In genomic region chr6:91865601-91866000, GRCm38 (mm10) we compare ENCODE assay signal across 17 mouse cellular contexts. TPM values are rescaled to one million over a fixed set of nuclear protein-coding genes. Genes with fewer than 3 reads are reported as not detected.
A peak's percentile ranks its signal among the peaks of the same experiment; 100 is the strongest.
DNase-seq lines count a peak whose midpoint lies in the region; ATAC-seq lines count a peak whose summit lies in the region.
"Had no signal": no experiment of that assay in that cellular context is flagged by ENCODE, and none has a peak within 500 bp of the region (broad histone marks: within the 10 kb centered on the region; RNA-seq: fewer than 3 reads in every experiment).

No protein-coding gene starts in this region.

- H3K27ac ChIP-seq in kidney, embryonic 15.5 days = no peak overlapping the region
- H3K27ac ChIP-seq: heart, embryonic 13.5 days; hindbrain, embryonic 10.5 days; limb, embryonic 15.5 days had no signal

- H3K27me3 ChIP-seq in kidney, embryonic 15.5 days = peaks cover 10% of the 10 kb centered on the region

- H3K9me3 ChIP-seq in kidney, embryonic 15.5 days (replicated peaks) = no peaks in the 10 kb centered on the region
- H3K9me3 ChIP-seq: heart, embryonic 13.5 days; hindbrain, embryonic 10.5 days; limb, embryonic 15.5 days had no signal

- no peak for ATAC-seq in kidney, embryonic 15.5 days (replicated peaks; ENCODE audit: low FRiP score)
- ATAC-seq: liver, postnatal 0 days had no signal

- peak; percentile 40 to 44 for DNase-seq in left cerebral cortex, adult 18-20 months (ENCODE audit: low spot score in 2 of 2)
- DNase-seq in left cerebral cortex, postnatal 4 days = no peak
- DNase-seq in CD4-positive helper T cell, adult 2 months (ENCODE audit: low read depth, low spot score) = peak; percentile 28
- peak; percentile 41 to 60 for DNase-seq in frontal cortex, postnatal 36 days (ENCODE audit: low spot score in 2 of 2)
- DNase-seq in right cerebral cortex, postnatal 36 days (ENCODE audit: low spot score in 2 of 2) = peak; percentile 62 to 67
- no peak for DNase-seq in kidney, postnatal 14 days
- DNase-seq: adrenal gland, postnatal 14 days; cerebellum, postnatal 10 days; gastrocnemius, postnatal 36 days; liver, postnatal 0 days; retina, postnatal 1 day had no signal

- H3K4me1 ChIP-seq in kidney, embryonic 15.5 days = no peaks in the 10 kb centered on the region
- H3K4me1 ChIP-seq: heart, embryonic 13.5 days; limb, embryonic 15.5 days had no signal

- intact Hi-C loops in left cerebral cortex, postnatal 4 days (cut with DNase I) = no loop called here

- H3K4me2 ChIP-seq in kidney, embryonic 15.5 days = no peak overlapping the region
- H3K4me2 ChIP-seq: heart, embryonic 13.5 days; limb, embryonic 15.5 days; midbrain, embryonic 11.5 days had no signal

- 82% methylated on average over 11 of the region's 11 CpGs for WGBS in kidney, embryonic 15.5 days

- H3K36me3 ChIP-seq in kidney, embryonic 15.5 days = no peaks in the 10 kb centered on the region
- H3K36me3 ChIP-seq: heart, embryonic 13.5 days; hindbrain, embryonic 10.5 days; limb, embryonic 15.5 days had no signal

- H3K9ac ChIP-seq in kidney, embryonic 15.5 days = no peak overlapping the region
- H3K9ac ChIP-seq: heart, embryonic 13.5 days; limb, embryonic 15.5 days; liver, postnatal 0 days had no signal

- H3K4me3 ChIP-seq in kidney, embryonic 15.5 days (replicated peaks) = no peak overlapping the region
- H3K4me3 ChIP-seq: heart, embryonic 13.5 days; hindbrain, embryonic 10.5 days; limb, embryonic 15.5 days had no signal

RNA-seq across cellular contexts. Expression of gene Ccdc174, which starts 12.3 kb away (rescaled TPM):
- 10 to 100 TPM; 25.1 to 29.3 TPM for total RNA-seq in left cerebral cortex, adult 18-20 months (2021)
- 10 to 100 TPM; 24.2 to 24.7 TPM for total RNA-seq in left cerebral cortex, postnatal 4 days (2021)
- polyA plus RNA-seq in kidney, embryonic 15.5 days (2015; fragmentation: Nextera tagmentation; extraction: Ambion mirVana) = 35.0 and 37.6 TPM in 2 replicates

RNA-seq across cellular contexts. Expression of gene 4930590J08Rik, which starts 37.0 kb away (rescaled TPM):
- total RNA-seq in left cerebral cortex, adult 18-20 months (2021) = 1 to 10 TPM; 2.0 to 2.2 TPM
- total RNA-seq in left cerebral cortex, postnatal 4 days (2021) = 1 to 10 TPM; 2.6 to 3.0 TPM
- polyA plus RNA-seq in kidney, embryonic 15.5 days (2015; fragmentation: Nextera tagmentation; extraction: Ambion mirVana) = 0.25 and 0.57 TPM in 2 replicates

RNA-seq across cellular contexts. Expression of gene Grip2, which starts 38.6 kb away (rescaled TPM):
- total RNA-seq in left cerebral cortex, adult 18-20 months (2021) = 10 to 100 TPM; 18.0 to 20.1 TPM
- total RNA-seq in left cerebral cortex, postnatal 4 days (2021) = 10 to 100 TPM; 45.4 to 47.0 TPM
- polyA plus RNA-seq in kidney, embryonic 15.5 days (2015; fragmentation: Nextera tagmentation; extraction: Ambion mirVana) = 0.81 and 0.92 TPM in 2 replicates
- total RNA-seq: neutrophil, adult 5-6 weeks had no signal
- polyA plus RNA-seq: liver, postnatal 0 days had no signal

Comparison
In these comparisons a context has a peak if more than half of its experiments do, and no peak if none do; other contexts are left out.
1. DNase-seq: peak in left cerebral cortex, adult 18-20 months (2 of 2), CD4-positive helper T cell, adult 2 months (single experiment), frontal cortex, postnatal 36 days (2 of 2) and right cerebral cortex, postnatal 36 days (2 of 2); none in left cerebral cortex, postnatal 4 days (single experiment) and kidney, postnatal 14 days (single experiment).